Comparison of ENCODE assay signal across 9 mouse cellular contexts in the genomic region with DNA sequence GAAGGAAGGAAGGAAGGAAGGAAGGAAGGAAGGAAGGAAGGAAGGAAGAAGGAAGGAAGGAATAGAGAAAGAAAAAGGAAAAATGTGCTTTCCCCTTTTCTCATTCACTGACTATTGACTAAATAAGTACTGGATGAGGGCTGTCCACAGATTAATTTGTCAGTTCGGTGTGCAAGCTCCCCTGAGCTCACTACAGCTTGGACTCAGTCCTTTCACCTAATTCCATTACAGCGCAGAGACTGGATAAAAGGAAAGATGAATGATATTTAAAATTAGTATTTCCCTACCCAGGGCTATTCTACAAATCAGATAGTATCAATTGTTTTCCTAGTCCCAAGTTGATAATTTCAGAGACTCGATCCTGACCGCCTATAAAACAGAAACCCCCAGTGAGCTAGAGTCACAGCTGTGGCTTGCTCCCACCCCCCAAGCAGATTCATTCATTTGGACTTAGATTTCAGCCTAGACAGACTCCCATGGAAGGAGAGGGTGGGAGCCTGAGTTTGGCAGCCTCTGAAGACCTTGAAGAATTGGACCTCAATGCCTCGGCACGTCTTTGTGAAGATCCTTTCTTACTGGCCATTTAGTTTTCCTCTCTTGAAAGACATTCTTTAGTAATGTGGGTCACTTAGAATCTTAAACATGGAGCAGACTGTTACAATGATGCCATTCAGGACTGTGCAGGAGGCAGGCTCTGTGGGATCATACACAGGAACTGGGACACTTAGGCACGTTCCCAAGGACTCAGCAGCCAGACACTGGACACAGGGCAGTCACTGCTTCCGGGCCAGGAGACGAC.
A peak's percentile ranks its signal among the peaks of the same experiment; 100 is the strongest.
DNase-seq lines count a peak whose midpoint lies in the region; ATAC-seq lines count a peak whose summit lies in the region.
"Had no signal": no experiment of that assay in that cellular context is flagged by ENCODE, and none has a peak within 500 bp of the region (broad histone marks: within the 10 kb centered on the region; RNA-seq: fewer than 3 reads in every experiment).

No protein-coding gene starts in this region.

- no peaks in the 10 kb centered on the region for H3K27me3 ChIP-seq in forebrain, embryonic 12.5 days
- H3K27me3 ChIP-seq in midbrain, embryonic 10.5 days (ENCODE audit: low read depth, poor library complexity, severe bottlenecking) = no peaks in the 10 kb centered on the region

- H3K36me3 ChIP-seq in forebrain, embryonic 12.5 days (replicated peaks) = no peaks in the 10 kb centered on the region
- H3K36me3 ChIP-seq in midbrain, embryonic 10.5 days = no peaks in the 10 kb centered on the region

- H3K4me2 ChIP-seq in forebrain, embryonic 12.5 days = no peak overlapping the region

- peak; percentile 85 for ATAC-seq in forebrain, embryonic 12.5 days (ENCODE audit: low FRiP score)

- no peak overlapping the region for H3K9ac ChIP-seq in forebrain, embryonic 12.5 days

- H3K4me1 ChIP-seq in forebrain, embryonic 12.5 days = peaks cover 7% of the 10 kb centered on the region; the same call in 1 of the 2 replicates
- H3K4me1 ChIP-seq in midbrain, embryonic 10.5 days = peaks cover 8% of the 10 kb centered on the region; the same call in 1 of the 2 replicates

- H3K4me3 ChIP-seq in forebrain, embryonic 12.5 days (replicated peaks) = no peak overlapping the region
- no peak overlapping the region for H3K4me3 ChIP-seq in midbrain, embryonic 10.5 days

- WGBS in forebrain, embryonic 12.5 days = 45% methylated on average over 9 of the region's 9 CpGs
- WGBS in midbrain, embryonic 10.5 days = 79% methylated on average over 9 of the region's 9 CpGs

- H3K27ac ChIP-seq in forebrain, embryonic 12.5 days = 0 out of 2 replicates have a peak overlapping the region, but pooled peaks have one; percentile 25
- peak overlapping the region; percentile 50; the same call in 1 of the 2 replicates for H3K27ac ChIP-seq in midbrain, embryonic 10.5 days (replicated peaks)

- DNase-seq in kidney, postnatal 36 days = peak; percentile 4 to 8
- no peak for DNase-seq in kidney, adult 9 months
- DNase-seq in cerebellum, postnatal 10 days = peak; percentile 27 to 55
- DNase-seq in midbrain, embryonic 10.5 days (ENCODE audit: low spot score) = no peak
- DNase-seq in ovary, postnatal 10 days (ENCODE audit: low spot score) = no peak
- no peak for DNase-seq in MN1 (ENCODE audit: low spot score)
- DNase-seq in lung, postnatal 36 days = no peak
- DNase-seq: adrenal gland, postnatal 10 days had no signal

- H3K9me3 ChIP-seq in forebrain, embryonic 12.5 days = no peaks in the 10 kb centered on the region
- H3K9me3 ChIP-seq in midbrain, embryonic 10.5 days (replicated peaks) = no peaks in the 10 kb centered on the region

Comparison
In these comparisons a context has a peak if more than half of its experiments do, and no peak if none do; other contexts are left out.
1. DNase-seq: peak in kidney, postnatal 36 days (2 of 2) and cerebellum, postnatal 10 days (2 of 2); none in kidney, adult 9 months (single experiment), midbrain, embryonic 10.5 days (single experiment), ovary, postnatal 10 days (single experiment), MN1 (single experiment) and lung, postnatal 36 days (single experiment).